Mouse (Mus musculus) megakaryocyte progenitor cell, adult 5-6 weeks (primary cell): ENCODE data around the gene Dzip1. TPM values are rescaled to one million over a fixed set of nuclear protein-coding genes. Genes with fewer than 3 reads are reported as not detected.

ENCODE experiments used
- ATAC-seq: replicated peaks from 2 replicates; pipeline ENCODE4 v1.8.0; 2016; ENCODE audit warnings: mild to moderate bottlenecking, moderate TSS enrichment, inconsistent platforms; ENCODE audit not compliant: poor library complexity
- total RNA-seq, 2 experiments: library from RNA; stranded (forward) in 1 of 2; stranded (reverse) in 1 of 2; fragments of 157-497, 149-512 nt in 1 of 2; fragments of 200-1000 nt in 1 of 2; gene quantifications; 2 replicates each; pipeline versions ENCODE4 v1.2.3 to v1.2.4; 2015 to 2017

The Dzip1 gene
- total RNA-seq (2015) = 0.46 and 0.49 TPM in 2 replicates
- 0.03 and 0.92 TPM in 2 replicates for total RNA-seq (2017)

DNA sequence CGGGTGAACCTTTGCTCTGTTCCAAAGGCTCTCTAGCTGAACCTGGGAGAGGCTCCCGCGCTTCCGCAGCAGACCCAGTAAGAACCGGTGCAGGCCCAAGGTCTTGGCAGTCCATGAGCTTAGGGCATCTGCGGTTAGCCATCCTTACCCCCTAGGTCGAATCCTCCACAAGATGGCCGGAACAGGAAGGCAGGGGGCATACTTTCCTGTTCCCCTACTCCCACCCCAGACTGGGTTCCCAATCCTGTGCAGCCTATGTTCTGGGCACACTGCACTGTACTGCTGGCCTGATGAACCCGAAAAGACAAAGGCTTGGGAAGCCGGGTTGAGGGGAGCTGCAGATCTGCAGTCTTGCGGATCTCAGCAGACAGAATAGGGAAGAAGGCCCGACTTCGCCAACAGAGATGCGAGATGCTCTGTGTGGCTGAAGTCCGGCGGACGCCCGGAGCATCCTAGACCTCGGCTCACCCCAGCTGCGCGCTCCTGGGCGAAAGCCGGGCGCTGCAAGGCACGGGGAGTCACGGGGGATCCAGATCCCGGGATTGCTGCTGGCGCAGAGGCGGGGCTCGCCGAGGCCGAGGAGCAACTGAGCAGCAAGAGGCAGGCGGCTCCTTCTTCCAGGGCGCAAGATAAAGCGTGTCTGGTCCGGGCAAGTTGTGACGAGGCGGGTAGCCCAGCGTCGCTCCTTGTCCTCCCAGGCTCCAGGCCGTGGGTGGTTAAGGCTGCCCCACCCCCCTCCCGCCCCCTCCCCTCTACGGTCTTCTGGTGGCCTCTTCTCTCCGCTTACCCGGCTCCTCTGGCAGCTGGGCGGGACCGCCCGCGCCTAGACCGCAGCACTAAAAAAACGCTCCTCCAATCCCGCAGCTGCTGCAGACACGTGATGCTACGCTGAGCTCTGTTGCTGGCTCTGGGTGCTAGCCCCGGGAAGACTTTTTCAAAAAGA lies at the start of gene Dzip1:
Gene Dzip1 (minus strand): TSS at position 788 of the 943 bp plus-strand sequence.
- ATAC-seq = peak; percentile 45

- ATAC-seq = no peak
Observed at GRCm38 (mm10) chr14:118972268-118972667, 47.0 kb upstream of the Dzip1 start.

GRCm38 (mm10) chr14:118967646-118968045 lies 42.4 kb upstream of the Dzip1 start:
- ATAC-seq = no peak

DNA sequence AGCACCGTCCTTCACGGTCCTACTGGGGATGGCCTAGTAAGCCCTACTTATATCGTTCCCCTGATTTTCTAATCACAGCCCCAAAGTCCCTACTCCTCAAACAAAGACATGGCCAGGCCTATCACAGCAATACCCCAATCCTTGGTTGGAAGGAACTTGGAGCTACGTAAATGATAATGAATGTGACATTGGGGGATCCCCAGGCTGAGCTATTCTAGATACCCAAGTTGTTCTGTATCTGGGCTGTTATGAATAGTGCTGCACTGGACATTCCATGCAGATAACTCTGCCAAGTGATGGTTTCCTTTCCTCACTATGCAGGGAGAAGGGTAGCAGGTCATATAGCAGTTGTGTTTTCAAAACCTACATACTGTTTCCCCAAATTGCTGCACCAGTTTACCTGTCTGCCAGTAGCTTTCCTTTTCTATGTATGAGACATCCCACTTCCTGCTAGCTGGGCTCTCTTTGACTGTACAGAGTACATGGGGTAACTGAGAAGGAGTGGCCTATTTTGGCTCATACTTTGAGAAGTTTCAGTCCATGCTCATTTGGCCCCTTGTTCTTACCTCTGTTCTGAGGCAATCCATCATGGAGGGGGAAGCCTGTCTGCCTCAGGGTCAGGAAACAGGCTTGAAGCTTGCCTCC lies 40.2 kb upstream of the Dzip1 start:
- no peak for ATAC-seq

GRCm38 (mm10) chr14:118958010-118958409 lies 32.8 kb upstream of the Dzip1 start:
- no peak for ATAC-seq

DNA sequence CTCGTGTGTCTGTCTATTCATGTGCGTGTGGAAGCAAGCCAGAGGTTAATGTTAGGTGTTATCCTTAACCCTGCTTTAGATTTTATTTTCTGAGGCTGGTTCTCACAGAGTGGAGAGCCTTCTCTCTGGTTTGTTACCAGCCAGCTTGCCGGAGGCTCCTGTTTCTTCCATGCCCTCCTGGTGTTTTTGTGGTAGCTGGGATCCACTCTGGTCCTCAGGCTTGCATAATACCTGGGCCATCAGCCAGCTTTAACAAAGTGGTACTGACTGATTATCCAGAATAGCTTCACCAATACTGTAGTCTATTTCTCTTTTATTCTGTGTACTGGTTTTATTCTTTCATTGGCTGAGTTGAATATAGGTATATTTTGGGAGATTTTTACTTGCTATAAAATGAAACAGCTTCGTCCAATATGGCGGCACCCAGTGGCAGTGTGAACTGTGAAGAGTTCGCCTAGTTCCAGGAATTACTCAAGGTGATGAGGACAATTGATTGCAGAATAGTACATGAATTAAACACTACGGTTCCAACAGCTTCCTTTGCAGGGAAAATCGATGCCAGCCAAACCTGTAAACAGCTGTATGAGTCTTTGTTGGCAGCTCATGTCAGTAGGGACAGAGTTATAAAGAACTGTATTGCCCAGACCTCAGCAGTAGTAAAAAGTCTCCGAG lies 26.8 kb upstream of the Dzip1 start:
- no peak for ATAC-seq

GRCm38 (mm10) chr14:118948841-118949240 lies 23.6 kb upstream of the Dzip1 start:
- no peak for ATAC-seq

GRCm38 (mm10) chr14:118944702-118945101 lies 19.4 kb upstream of the Dzip1 start:
- peak; percentile 60 for ATAC-seq

DNA sequence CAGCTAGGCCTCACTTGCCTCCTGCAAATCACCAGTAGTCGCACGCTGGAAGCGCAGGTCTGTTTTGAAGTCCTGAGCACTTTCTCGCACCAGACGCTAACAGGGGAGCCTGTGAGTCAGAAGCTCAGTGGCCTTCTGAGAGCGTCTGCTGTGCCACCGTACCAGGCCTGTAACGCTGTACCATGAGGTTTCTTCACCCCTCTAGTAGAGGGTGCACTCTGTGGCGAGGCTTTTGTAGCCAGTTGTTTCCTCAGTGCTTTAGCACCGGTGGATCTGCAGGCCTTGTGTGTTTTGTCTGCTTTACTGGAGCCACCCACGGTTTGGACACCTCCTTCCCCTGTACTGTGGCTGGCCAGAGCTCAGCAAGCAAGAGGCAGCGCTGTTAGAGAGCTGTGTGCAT lies 16.8 kb upstream of the Dzip1 start:
- no peak for ATAC-seq

DNA sequence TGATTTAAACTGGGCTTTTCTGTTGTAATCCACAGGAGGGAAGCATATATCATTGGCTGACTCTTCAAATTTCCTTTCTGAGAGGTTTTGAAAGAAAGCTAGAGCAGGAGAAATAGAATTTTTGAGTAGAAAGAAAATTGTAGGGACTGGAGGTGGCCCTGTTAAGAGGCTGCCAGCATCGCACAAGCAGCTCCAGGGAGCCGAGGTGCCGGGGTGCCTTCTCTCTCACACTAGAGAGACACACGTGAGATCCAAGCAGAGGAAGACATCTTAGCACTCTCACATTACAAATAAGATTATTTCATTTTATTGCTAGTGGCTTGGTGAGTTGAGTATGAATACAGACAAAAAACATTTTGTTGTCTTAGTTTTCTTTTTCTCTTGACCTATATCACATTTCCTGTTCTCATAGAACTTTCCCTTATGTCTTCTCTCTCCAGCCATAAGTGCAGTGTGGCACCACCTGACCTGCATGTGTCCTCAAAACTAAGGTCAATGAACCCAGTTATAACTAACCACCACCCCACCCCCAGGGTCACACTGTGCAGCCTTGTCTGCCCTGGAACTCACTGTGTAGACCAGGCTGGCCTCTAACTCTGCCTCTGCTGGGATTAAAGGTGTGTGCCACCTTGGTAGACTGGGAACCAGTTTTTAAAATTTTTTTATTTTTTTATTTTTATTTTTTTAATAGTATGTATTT lies 15.7 kb upstream of the Dzip1 start:
- ATAC-seq = no peak

- peak; percentile 16 for ATAC-seq
Observed at GRCm38 (mm10) chr14:118938551-118938950, 13.3 kb upstream of the Dzip1 start.

- peak; percentile 91 for ATAC-seq
Observed at GRCm38 (mm10) chr14:118937533-118938492, 12.6 kb upstream of the Dzip1 start, which contains the start of gene Dnajc3. TSS of gene Dnajc3 (plus strand) at chr14:118937976.

GRCm38 (mm10) chr14:118936952-118937351 lies 11.7 kb upstream of the Dzip1 start:
- no peak for ATAC-seq

GRCm38 (mm10) chr14:118936236-118936635 lies 11.0 kb upstream of the Dzip1 start:
- ATAC-seq = no peak

DNA sequence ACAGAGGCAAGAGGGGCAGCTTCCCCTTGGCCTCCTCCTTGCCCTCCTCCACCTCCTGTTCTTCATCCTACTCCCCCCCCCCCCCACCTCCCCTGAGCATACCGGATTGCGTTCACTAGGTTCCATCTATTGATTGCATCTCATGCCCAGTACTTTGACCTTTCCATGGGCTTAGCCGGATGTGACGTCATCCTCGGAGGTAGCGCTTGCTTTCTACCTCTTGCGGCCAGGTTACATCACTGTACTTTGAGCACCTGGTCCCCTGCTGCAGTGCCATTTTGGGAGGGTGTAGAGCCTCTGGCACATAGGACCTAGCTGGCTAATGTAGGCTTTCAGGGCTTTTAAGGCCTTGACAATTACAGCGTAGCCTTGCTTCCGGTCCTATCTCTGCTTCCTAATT lies 9.4 kb upstream of the Dzip1 start:
- no peak for ATAC-seq

GRCm38 (mm10) chr14:118932956-118933355 lies 7.7 kb upstream of the Dzip1 start:
- no peak for ATAC-seq

DNA sequence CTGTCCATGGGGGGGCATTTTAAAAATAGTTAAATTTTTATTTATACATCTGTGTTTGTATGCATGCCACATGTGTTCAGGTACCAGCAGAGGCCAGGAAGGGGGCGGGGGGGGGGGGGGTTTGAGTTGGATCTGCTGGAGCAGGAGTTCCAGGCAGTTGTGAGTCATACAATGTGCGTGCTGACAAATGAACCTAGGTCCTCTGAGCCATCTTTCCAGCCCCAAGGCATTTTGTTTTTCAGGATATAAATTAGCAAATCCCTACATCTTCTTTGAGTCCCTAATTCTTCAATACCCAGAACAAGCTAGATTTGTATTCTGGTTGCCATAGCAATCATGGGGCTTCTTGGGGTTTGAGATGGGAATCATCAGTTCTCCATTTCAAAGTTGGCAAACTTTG lies 5.9 kb upstream of the Dzip1 start:
- no peak for ATAC-seq

- ATAC-seq = peak; percentile 62
Observed at GRCm38 (mm10) chr14:118930777-118931176, 5.5 kb upstream of the Dzip1 start.

- peak; percentile 56 for ATAC-seq
Observed at GRCm38 (mm10) chr14:118929779-118930178, 4.5 kb upstream of the Dzip1 start.

GRCm38 (mm10) chr14:118928565-118928964 lies 3.3 kb upstream of the Dzip1 start:
- no peak for ATAC-seq
